Mouse (Mus musculus) liver, embryonic 14.5 days (tissue): ENCODE results near the gene Gm26558.

Source experiments
- CTCF ChIP-seq: IDR thresholded peaks from 2 replicates; pipeline ENCODE4 v1.5.1; 2016; ENCODE audit warnings: antibody characterized with exemption, low read depth, control low read depth
- EP300 ChIP-seq: IDR thresholded peaks from 2 replicates; pipeline ENCODE4 v1.6.1; 2016; ENCODE audit warnings: antibody characterized with exemption, low read depth

- TF ChIP-seq CTCF, result no peak
- no peak for TF ChIP-seq EP300
These were observed 28.3 kb upstream of the Gm26558 start for GRCm38 (mm10) chr2:70690195-70690594.
